9 mouse cellular contexts compared by ENCODE assay signal in the genomic region with DNA sequence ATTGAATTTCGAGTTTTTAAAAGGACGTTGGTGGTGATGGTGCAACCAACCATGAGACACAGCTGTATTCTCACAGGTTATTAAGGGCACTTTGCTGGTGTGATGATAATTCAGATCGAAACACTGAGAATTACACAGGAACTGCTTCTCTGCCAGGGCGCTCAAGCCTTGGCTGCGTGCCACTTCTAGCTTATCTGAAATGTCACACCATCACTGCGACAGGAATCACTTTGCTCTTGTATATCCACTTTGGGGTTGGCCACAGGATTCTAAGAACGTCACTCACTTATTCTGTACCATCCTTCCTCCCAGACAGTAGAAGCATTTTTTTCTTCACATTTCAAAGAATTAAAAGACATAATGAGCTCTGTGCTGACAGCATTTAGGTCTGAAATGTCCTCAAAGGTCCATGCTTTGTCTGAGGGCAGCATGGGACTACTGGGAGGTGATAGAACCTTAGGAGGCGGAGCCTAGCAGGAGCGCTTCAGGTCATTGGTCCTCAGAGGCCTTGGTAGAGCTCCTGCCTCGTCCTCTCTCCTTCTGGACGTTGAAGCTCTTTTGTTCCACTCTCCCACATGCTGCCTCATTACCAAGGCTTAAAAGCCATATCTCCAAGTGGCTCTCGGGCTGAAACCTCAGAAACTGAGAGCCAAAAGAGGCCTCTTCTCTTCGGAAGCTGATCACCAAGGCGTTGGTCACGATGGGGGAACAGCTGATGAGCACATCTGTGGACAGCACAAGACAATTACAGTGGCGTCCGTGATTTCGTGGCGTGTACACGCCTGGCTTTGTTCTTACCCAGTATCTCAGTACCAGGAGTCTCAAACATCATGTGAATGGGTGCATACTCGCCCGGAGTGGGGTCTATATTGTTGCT.
DNase-seq lines count a peak whose midpoint lies in the region; ATAC-seq and TF ChIP-seq lines count a peak whose summit lies in the region.
"Had no signal": no experiment of that assay in that cellular context is flagged by ENCODE, and none has a peak within 500 bp of the region (broad histone marks: within the 10 kb centered on the region; RNA-seq: fewer than 3 reads in every experiment).

No protein-coding gene starts in this region.

- DNase-seq in kidney, adult 9 months = peak; percentile 4
- no peak for DNase-seq in ES-E14 (ENCODE audit: low read depth, low spot score)
- DNase-seq in left cerebral cortex, adult 8-10 months (ENCODE audit: low spot score in 2 of 2) = no peak
- no peak for DNase-seq in thymus, postnatal 4 days

- H3K4me3 ChIP-seq in kidney, embryonic 14.5 days (ENCODE audit: low read length) = no peak overlapping the region
- peak overlapping the region in 1 of 2 experiments; percentile 20; a peak in 1 of 4 replicates for H3K4me3 ChIP-seq in ES-E14 (ENCODE audit: insufficient read depth in 1 of 2, low read depth in 1 of 2, low read length in 2 of 2, poor library complexity in 1 of 2, severe bottlenecking in 1 of 2)
- no peak overlapping the region for H3K4me3 ChIP-seq in forebrain, embryonic 16.5 days (replicated peaks; ENCODE audit: low read length)
- H3K4me3 ChIP-seq: embryonic facial prominence, embryonic 12.5 days had no signal

- no peak overlapping the region for H3K4me2 ChIP-seq in kidney, embryonic 14.5 days (replicated peaks; ENCODE audit: low read depth, low read length)
- H3K4me2 ChIP-seq in forebrain, embryonic 16.5 days (ENCODE audit: low read length) = peak overlapping the region; percentile 24; the same call in 1 of the 2 replicates
- H3K4me2 ChIP-seq: embryonic facial prominence, embryonic 12.5 days had no signal

- H3K27ac ChIP-seq in kidney, embryonic 14.5 days (ENCODE audit: low read depth, low read length) = no peak overlapping the region
- no peak overlapping the region for H3K27ac ChIP-seq in ES-E14 (ENCODE audit: insufficient read depth, low read depth, low read length, poor library complexity, severe bottlenecking)
- H3K27ac ChIP-seq in forebrain, embryonic 16.5 days (ENCODE audit: low read length) = peak overlapping the region; percentile 46
- H3K27ac ChIP-seq: embryonic facial prominence, embryonic 12.5 days had no signal

- in situ Hi-C loops in ES-E14 (cut with MboI; ENCODE audit: low sequenced_read_pairs in 2 of 2, unreplicated experiment in 2 of 2) = no loop called here

- H3K4me1 ChIP-seq in kidney, embryonic 14.5 days (ENCODE audit: control insufficient read depth, insufficient read depth, low read length) = no peaks in the 10 kb centered on the region
- H3K4me1 ChIP-seq in ES-E14 (ENCODE audit: control insufficient read depth in 2 of 2, insufficient read depth in 2 of 2, low read length in 2 of 2, poor library complexity in 1 of 2) = peaks cover 9 to 17% of the 10 kb centered on the region in 2 experiments; a peak in 3 of 4 replicates
- peaks cover 43% of the 10 kb centered on the region for H3K4me1 ChIP-seq in forebrain, embryonic 16.5 days (replicated peaks; ENCODE audit: control insufficient read depth, insufficient read depth, low read length)

- no peak overlapping the region for H3K9ac ChIP-seq in kidney, embryonic 14.5 days (ENCODE audit: low read depth, low read length)
- H3K9ac ChIP-seq in ES-E14 (ENCODE audit: insufficient read depth, low read depth, low read length, poor library complexity, severe bottlenecking) = peak overlapping the region; percentile 21; the same call in 1 of the 2 replicates
- no peak overlapping the region for H3K9ac ChIP-seq in forebrain, embryonic 16.5 days (replicated peaks; ENCODE audit: low read depth, low read length)
- H3K9ac ChIP-seq: embryonic facial prominence, embryonic 12.5 days had no signal

- ATAC-seq in kidney, embryonic 14.5 days (ENCODE audit: low FRiP score, low TSS enrichment) = no peak
- peak; percentile 45 for ATAC-seq in forebrain, embryonic 16.5 days
- ATAC-seq in megakaryocyte progenitor cell, adult 5-6 weeks (replicated peaks; ENCODE audit: poor library complexity) = peak; percentile 86
- no peak for ATAC-seq in granulocyte monocyte progenitor cell, adult 5-6 weeks (replicated peaks; ENCODE audit: poor library complexity, severe bottlenecking)

- no peaks in the 10 kb centered on the region for H3K27me3 ChIP-seq in kidney, embryonic 14.5 days (ENCODE audit: control insufficient read depth, insufficient read depth, low read length)
- no peaks in the 10 kb centered on the region for H3K27me3 ChIP-seq in forebrain, embryonic 16.5 days (replicated peaks; ENCODE audit: control insufficient read depth, insufficient read depth, low read length)
- H3K27me3 ChIP-seq: embryonic facial prominence, embryonic 12.5 days had no signal

- H3K36me3 ChIP-seq in kidney, embryonic 14.5 days (ENCODE audit: control insufficient read depth, insufficient read depth, low read length) = no peaks in the 10 kb centered on the region
- no peaks in the 10 kb centered on the region for H3K36me3 ChIP-seq in ES-E14 (ENCODE audit: control insufficient read depth, insufficient read depth, low read length, poor library complexity, severe bottlenecking)
- H3K36me3 ChIP-seq in forebrain, embryonic 16.5 days (ENCODE audit: control insufficient read depth, insufficient read depth) = no peaks in the 10 kb centered on the region
- H3K36me3 ChIP-seq: embryonic facial prominence, embryonic 12.5 days had no signal

- WGBS in kidney, embryonic 14.5 days = 83% methylated on average over 22 of the region's 22 CpGs
- 42% methylated on average over 22 of the region's 22 CpGs for WGBS in forebrain, embryonic 16.5 days

- no peaks in the 10 kb centered on the region for H3K9me3 ChIP-seq in kidney, embryonic 14.5 days (ENCODE audit: control insufficient read depth, low read length)
- no peaks in the 10 kb centered on the region for H3K9me3 ChIP-seq in ES-E14 (ENCODE audit: control insufficient read depth, insufficient read depth, low read depth, low read length)
- H3K9me3 ChIP-seq in forebrain, embryonic 16.5 days (ENCODE audit: control insufficient read depth, low read length) = peaks cover 4% of the 10 kb centered on the region; the same call in 1 of the 2 replicates
- H3K9me3 ChIP-seq: embryonic facial prominence, embryonic 12.5 days had no signal

TF ChIP-seq in ES-E14, 5 proteins besides CTCF, POLR2A, EP300 and RAD21:
- no peak for TF ChIP-seq ZC3H11A (IDR thresholded peaks at IDR 0.05; ENCODE audit: borderline replicate concordance, low read depth, low read length)
- TF ChIP-seq HCFC1 (IDR thresholded peaks at IDR 0.05; ENCODE audit: borderline replicate concordance, insufficient read depth, low read length) = no peak
- no peak for TF ChIP-seq ZNF384 (IDR thresholded peaks at IDR 0.05; ENCODE audit: low read depth, low read length)
- no peak for TF ChIP-seq MAFK (IDR thresholded peaks at IDR 0.05; ENCODE audit: insufficient read depth, low read depth, low read length)
- TF ChIP-seq CHD2 (IDR thresholded peaks at IDR 0.05; ENCODE audit: low read depth, low read length) = no peak

Comparison
In these comparisons a context has a peak if more than half of its experiments do, and no peak if none do; other contexts are left out.
1. ATAC-seq: peak in forebrain, embryonic 16.5 days (single experiment) and megakaryocyte progenitor cell, adult 5-6 weeks (single experiment); none in kidney, embryonic 14.5 days (single experiment) and granulocyte monocyte progenitor cell, adult 5-6 weeks (single experiment).